Mouse (Mus musculus) cortical plate, adult 2 months (tissue): Measurements from ENCODE around the gene Erp29.

Source experiments
- CTCF ChIP-seq: fragments of 200-500 bp; IDR thresholded peaks from 2 replicates; pipeline ENCODE4 v1.5.1; 2011; ENCODE audit warnings: mild to moderate bottlenecking, control low read depth, low read length; ENCODE audit not compliant: insufficient read depth; ENCODE audit errors: extremely low read depth
- POLR2A ChIP-seq: fragments of 200-500 bp; IDR thresholded peaks from 2 replicates; pipeline ENCODE4 v1.6.1; 2011; ENCODE audit warnings: mild to moderate bottlenecking, low read length, control low read depth; ENCODE audit not compliant: insufficient read depth; ENCODE audit errors: extremely low read depth

- TF ChIP-seq POLR2A (no peak), CTCF (no peak)
Measured at GRCm38 (mm10) chr5:121395621-121396020, 56.7 kb downstream of the Erp29 start.
